Mouse (Mus musculus): Measurements from ENCODE around the gene D930048N14Rik.
"Not testable (repeated sequence)": the region's sequence is repeated elsewhere in the genome, so short reads cannot be mapped to it uniquely, and the experiment has no call there.

Gene D930048N14Rik

DNA sequence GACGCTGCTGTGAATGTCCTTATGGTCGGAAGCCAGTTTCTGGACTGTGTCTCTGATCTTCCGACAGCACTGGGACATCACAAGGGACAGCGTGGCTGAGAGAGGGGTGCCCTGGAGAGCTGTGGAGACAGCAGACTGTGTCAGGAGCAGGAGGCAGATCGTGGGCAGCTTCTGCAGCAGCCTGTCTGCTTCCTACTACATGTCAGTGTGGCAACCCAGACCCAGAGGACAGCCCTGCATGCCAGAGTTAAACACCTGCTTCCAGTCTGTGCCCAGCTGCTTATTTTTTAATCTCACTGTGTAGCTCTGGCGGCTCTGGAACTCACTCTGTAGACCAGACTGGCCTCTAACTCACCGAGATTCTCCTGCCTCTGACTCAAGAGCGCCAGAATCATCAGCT lies 22.8 kb upstream of the D930048N14Rik start:
- no peak for DNase-seq (ENCODE audit: low spot score in 2 of 2)

DNA sequence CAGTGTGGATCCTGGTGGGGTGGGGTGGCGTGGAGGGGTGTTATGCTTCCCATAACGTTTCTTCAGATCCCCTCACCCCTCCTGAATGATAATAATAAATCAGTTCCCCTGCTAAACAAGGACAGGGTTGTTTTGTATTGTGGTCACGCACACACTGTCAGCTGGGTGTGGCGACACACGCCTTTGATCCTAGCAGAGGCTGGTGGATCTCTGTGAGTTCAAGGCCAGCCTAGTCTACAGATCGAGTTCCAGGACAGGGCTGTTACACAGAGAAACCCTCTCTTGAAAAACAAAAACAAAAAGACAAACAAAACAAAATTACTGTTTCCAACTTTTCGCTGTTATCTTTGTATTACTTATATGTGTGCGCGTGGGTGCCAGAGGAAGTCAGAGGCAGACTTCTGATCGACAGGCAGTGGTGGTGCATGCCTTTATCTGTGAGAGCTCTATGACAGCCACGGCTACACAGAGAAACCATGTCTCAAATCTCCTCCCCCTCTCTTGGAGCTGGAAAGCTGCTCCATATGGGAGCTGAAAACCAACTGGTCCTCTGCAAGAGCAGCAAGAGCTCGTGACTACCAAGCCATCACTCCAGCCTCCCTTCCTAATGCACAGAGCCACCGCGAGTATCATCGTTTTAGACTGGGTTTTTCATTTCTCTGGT lies 21.0 kb upstream of the D930048N14Rik start:
- no peak for DNase-seq (ENCODE audit: low spot score in 2 of 2)

DNA sequence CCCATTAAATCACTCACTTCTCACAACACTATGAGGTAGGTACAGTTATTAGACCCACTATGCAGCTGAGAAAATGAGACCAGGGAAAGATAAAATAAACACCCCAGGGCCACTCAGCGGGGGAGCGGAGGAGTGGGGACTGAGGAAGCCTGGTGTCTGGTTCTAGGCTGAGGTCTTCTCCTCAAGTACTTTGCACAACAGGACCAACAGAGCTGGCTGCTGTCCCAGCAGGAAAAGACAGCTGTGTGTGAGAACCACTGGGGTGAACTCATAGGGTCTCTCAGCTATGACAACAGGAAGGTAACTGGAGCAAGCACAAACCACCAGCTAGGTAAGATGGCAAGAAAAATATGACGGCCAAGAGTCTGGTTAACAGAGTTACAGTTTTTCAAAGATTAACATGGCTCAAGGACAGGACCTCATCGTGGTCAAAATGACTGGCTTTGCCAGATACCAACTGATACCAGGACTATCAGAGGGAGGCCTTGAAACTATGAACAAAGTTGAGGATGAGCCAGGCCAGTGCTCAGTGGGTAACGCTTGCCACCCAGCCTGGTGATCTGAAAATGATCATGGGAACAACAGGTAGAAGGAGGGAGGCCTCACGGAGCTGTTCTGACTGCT lies 18.5 kb upstream of the D930048N14Rik start:
- DNase-seq (ENCODE audit: low spot score in 2 of 2): no peak

DNA sequence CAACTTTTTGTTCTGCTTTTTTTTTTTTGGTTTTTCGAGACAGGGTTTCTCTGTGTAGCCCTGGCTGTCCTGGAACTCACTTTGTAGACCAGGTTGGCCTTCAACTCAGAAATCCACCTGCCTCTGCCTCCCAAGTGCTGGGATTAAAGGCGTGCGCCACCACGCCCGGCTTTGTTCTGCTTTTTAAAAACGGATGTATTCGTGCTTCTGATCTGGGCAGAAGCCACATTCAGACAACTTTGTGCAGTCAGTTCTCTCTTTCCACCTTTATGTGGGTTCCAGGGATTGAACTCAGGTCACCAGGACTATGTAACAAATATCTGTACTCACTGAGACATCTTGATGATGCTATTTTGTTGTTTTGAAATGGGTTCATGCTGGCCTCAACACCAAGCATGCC lies 17.6 kb upstream of the D930048N14Rik start:
- not testable (repeated sequence) for DNase-seq (ENCODE audit: low spot score in 2 of 2)

DNA sequence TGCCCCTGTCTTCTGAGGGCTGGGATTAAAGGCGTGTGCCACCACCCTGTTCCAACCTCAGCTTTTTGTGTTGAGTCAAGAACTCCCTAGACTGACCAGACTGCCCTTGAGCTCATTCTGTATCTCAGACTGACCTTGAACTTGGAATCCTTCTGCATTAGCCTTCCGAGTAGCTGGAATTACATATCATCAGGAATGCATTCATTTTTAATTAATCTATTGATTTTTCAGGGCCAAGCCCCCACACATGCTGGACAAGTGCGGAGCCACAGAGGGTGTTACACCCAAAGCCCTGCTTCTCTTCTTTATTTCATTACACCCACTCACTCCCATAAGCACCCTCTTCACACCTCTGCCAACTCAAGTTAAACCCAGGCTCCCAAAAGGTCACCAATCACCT lies 17.0 kb upstream of the D930048N14Rik start:
- no peak for DNase-seq (ENCODE audit: low spot score in 2 of 2)

DNA sequence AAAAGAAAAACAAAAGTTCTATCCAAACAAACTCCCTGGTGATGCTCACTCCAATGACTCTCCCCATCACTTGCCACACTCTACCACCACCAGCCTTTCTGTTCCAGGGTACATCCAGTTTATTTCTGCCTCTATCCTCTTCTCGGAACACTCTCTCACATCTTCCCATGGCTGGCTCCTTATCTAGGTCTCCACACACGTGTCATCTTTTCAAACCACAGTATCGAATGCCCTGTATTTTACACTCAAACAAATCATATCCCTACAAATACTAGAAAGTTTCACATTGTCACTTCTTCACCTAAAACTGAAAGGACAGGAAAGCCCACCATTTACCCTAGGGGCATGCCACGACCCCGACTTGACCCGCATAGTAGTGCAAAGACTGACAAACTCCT lies 15.6 kb upstream of the D930048N14Rik start:
- no peak for DNase-seq (ENCODE audit: low spot score in 2 of 2)

DNA sequence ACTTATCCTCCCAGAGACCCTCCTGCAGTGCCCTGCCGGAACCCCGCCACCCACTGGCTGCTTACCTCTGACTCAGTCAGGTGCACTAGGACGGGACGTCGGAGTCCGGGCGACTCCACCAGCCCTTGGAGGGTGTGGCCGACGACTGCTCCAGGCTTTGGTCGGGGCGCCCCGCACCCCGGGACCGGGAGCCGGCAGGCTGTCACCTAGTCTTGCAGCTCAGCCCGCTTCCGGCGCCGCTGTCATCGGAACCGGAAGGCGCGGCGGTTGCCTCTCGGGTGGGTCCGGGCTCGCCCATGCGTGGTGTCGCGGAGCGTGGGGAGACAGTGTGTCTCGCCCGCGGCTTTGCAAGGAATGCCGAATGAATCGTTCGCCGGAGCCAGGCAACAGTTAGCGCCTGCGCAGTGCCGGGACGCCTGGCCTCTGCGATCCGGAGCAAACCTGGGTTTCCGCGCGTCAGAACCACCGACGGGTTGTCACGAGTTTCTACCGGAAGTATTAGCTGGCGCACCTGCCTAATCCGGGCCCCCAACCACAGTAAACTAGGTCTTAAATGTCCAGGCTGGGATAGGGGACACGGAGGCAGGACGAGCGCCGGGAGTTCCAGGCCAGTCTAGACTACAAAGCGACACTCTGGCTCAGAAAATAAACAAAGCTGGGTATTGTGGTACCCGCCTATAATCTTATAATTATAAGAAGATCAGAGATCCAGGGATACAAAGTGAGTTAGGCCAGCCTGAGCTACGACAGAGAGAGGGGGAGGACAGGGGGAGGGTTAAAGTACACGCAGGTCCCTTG lies 15.0 kb upstream of the D930048N14Rik start, which contains the start of gene Rmnd5b:
Gene Rmnd5b (minus strand): TSS at position 372 of the 798 bp plus-strand sequence.
- DNase-seq (ENCODE audit: low spot score in 2 of 2): peak; percentile 88 to 89

DNA sequence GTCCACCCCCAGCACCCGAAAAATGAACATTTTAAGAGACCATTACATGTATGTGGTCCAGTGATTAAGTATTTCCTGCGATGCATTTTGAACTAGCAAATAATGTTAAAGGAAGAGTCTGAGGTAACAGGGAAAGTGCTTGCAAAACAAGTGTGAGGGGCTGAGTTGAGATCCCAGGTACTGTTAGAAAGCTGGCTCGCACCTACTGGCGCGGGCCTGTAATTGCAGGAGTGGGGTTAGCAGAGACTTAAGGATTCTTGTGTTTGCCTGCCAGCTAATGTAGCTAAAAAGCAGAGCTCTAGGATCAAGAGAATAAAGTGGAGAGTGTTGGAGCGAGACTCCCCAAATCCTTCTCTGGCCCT lies 14.4 kb upstream of the D930048N14Rik start:
- DNase-seq (ENCODE audit: low spot score in 2 of 2): peak; percentile 55 to 81

DNA sequence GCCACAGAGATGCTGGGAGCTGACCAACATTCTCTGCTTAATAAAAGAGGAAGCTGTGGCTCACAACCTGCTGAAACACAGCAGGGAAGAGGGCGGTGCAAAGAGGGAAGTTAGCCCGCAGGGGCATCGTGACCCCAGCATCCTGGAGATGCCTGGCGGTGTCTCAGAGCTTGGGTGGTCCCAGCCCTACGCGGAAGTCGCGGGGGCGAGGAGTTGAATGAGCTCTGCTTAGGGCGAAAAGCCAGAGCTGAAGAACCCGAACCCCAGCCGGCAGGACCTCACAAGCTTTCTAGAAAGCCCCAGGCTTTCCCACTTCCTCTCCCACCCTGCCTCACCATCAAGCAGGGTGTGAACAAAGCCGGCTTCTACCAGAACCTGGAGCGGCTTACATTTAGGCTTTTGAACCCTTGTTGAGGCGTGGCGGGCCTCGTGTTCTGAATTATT lies 12.8 kb upstream of the D930048N14Rik start:
- DNase-seq (ENCODE audit: low spot score in 2 of 2): peak; percentile 57 to 68

DNA sequence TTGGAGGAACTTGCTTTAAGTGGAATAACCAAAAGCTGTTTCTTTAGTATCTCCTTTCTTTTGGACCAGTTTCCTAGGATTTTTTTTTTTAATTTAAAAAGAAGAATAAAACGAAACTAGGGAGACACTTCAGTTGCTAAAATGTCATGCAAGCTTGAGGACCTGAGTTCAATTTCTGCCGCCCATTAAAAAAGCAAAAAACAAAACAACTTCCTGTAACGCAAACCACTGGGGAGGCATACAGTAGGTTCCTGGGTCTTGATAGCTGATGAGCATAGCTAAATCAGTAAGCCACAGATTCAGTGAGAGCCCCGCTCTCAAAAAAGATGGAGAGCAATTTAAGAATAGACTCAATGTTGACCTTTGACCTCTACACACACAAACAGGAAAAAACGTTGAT lies 12.3 kb upstream of the D930048N14Rik start:
- no peak for DNase-seq (ENCODE audit: low spot score in 2 of 2)

DNA sequence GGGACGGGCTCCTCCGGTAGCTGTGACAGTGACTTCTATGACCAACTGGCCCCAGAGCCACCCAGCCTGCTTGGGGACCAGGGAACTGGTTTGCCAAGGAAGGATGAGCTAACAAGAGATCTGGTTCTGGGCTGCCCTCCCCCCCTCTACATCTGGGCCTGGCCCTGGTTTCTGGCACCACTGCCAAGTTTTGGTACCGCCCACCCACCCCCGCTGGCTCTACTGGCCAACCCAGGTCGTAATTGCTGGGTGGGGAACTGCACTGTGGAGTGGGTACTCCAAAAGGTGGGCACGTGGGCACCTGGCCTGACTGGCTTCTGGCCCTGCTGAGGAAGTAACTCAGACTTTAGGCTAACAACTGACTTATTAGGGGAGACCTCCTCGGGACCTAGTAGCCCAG lies 10.0 kb upstream of the D930048N14Rik start:
- DNase-seq (ENCODE audit: low spot score in 2 of 2): no peak

DNA sequence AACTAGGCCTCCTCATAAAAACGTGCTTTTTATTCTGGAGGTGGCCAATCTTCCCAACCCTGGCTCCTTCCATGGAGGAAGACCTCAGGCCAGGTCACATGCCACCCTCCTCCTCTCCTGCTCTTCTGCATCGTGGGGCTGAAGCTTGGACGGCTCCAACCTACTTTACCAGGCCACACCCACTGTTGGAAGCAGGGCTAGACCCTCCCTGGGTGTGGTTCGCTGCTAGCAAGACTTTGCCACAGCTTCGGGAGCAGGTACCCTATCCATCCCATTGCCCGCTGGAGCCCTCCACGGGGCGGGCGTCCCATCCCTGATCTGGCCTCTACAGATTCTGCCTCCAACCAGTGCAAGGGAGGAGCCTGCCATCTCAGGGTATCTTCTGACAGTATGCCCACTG lies 7.6 kb upstream of the D930048N14Rik start:
- no peak for DNase-seq (ENCODE audit: low spot score in 2 of 2)

DNA sequence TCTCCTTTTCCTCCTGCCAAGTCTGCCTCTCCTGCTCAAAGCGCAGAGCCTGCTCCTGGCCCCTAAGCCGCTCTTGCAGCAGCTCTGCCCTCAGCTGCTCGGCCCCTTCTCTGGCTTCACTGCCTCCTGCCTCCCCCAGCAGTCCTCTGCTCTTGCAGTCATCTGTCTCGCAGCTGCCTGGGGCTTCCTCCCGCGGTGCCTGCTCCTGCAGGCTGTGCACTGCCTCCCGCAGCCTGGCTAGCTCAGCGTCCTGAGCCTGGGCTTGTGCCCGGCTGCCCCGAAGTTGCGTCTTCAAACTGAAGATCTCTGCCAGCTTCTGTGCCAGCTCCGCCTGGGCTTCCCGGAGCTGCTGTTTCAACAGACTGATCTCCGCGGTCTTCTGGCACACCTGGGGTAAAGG lies 7.0 kb upstream of the D930048N14Rik start:
- peak in 1 of 2 experiments; percentile 52 for DNase-seq (ENCODE audit: low spot score in 2 of 2)

DNA sequence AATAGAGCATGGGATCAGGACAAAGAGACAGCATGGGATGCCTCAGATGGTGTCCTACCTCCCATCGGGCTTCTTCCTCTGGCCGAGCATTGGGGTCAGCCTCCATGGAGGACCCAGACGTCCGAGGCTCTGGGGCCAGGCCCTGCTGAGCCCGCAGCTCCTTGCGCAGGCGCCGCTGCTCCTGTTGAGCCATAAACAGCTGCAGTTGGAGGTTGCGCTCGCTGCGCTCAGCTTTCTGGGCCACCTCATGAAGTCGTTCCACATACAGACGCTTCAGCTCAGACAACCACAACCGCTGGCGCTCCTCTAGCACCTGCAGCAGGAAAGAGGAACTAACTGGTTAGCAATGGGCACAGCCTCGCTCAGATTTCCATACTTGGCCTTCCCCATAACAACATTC lies 6.5 kb upstream of the D930048N14Rik start:
- peak in 1 of 2 experiments; percentile 76 for DNase-seq (ENCODE audit: low spot score in 2 of 2)

DNA sequence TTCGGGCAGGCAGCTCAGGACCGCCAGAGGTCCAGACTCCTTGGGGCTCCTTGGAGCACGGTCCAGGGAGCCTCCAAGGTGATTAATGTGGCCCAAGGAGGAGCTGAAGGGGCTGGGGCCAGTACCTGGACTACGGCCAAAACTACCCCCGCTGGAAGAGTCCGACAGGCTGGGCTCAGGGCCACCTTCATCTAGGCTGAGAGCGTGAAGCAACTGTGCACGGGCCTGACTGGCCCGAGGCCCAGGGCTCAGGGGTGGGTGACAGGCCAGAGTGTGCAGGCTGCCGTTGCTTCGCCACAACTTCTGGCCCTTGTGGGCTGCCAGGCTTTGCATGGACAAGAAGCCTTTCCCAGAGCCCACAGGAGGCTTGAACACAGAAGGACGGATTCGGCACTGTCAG lies 5.5 kb upstream of the D930048N14Rik start:
- DNase-seq (ENCODE audit: low spot score in 2 of 2): no peak

DNA sequence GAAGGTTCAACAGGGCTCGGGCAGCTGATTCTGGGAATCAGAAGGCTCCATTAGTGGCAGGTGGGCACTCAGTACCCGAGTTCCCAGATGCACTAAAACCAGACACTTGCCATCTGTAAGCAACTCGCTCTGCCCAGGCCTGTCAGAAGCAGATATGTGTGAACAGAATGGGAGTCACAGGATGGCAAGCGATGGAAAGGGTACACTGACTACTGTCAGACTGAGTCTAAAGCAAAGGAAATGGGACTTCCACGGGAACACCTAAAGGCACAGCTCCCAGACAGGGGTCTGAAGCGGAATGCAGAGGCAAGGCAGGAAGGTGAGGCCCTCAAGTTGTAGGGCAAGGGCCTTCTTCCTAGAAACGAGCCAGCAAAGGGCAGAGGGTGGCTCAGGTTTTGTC lies 4.5 kb upstream of the D930048N14Rik start:
- no peak for DNase-seq (ENCODE audit: low spot score in 2 of 2)

DNA sequence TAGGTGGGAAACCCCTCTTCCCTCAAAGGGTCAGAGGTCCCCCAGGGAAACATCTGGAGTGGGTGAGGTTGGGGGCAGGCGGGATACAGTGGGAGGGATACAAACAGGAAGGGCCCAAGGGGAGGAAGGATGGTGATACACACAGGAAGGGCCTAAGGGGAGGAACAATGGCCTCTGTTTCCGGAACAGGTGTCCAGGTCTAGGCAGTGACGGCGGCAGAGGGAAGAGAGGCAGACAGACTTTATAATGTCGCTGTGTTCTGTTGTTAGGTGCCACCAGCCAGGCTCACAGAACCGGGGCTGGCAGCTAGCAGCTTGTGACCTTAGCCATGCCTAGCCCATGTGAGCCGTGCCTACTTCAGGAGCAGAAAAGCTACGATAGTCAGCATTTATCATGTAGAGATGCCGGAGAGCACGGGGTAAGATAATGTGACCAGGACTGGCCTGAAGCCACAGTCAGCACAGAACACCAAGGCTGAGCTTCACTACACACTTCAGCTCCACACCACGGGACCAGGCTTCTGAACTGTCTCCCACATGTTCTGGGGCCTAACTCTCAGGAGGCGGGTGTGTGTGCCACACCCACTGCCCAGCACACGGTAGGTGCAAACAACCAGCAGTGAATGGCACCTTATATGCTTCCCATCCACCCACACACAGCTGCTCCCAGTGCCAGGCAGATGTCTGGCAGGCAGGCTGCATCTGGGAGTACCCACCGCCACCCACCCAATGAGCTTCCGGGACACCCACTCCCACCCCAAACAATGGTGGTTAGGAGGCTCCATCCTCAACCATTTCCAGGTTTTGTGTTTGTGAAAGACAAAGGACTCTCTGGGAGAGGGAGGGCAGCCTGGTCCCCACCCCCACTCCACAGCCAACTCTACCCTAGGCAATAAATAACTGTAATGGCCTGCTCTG lies 3.7 kb upstream of the D930048N14Rik start:
- DNase-seq (ENCODE audit: low spot score in 2 of 2): peak in 1 of 2 experiments; percentile 40

DNA sequence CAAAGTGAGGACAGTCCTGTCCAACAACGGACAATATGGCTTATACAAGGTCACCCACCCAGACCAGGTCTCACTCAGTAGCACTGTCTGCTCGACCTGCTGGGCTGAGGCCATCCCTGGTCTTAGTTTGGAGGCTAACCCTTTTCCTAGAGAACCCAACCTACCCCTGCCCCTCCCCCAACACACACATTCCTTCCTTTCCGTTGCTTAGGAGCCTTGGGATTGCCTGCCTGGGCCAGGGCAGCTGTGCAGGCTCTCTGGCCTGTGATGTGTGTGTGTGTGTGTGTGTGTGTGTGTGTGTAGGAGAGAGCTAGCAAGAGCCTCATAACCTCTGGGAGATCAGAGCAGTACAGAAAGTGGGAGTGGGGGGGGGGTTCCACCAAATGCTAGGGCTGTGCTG lies 2.2 kb upstream of the D930048N14Rik start:
- DNase-seq (ENCODE audit: low spot score in 2 of 2): no peak

DNA sequence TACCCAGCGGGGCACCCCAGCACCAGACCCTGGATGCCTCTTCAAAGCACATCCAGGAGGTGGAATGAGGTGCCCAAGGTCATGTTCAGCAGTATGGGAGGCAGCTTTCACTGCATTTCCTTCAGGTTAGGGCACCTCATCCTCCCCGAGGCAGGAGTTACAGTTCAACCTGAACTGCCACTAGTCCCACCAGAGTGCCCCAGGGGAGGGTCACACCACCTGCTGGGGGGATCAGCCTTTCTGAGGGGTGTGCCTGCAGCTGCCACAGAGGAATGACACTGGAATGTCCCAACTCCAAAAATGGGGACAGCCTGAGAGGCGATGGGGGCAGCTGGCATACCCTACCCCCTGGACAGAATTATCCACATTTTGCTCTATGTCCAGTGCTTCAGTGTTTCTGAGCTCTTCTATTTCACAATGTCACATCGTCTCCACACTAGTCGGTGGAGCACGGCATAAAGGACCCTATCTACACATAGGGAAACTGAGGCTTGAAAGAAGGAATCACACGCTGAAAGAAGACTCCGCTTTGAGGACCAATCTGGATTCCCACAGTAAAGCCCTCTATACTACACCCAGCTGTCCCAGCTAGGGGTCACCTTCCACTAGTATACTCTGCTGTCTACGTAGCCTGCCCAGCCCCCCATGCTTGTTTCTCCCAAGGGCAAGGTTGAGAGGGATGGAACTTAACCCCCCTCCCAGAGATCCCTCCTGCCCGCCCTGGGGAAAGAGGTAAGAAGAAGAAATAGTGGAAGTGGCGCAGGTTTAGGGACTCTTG lies 1.5 kb upstream of the D930048N14Rik start:
- no peak for DNase-seq (ENCODE audit: low spot score in 2 of 2)

DNA sequence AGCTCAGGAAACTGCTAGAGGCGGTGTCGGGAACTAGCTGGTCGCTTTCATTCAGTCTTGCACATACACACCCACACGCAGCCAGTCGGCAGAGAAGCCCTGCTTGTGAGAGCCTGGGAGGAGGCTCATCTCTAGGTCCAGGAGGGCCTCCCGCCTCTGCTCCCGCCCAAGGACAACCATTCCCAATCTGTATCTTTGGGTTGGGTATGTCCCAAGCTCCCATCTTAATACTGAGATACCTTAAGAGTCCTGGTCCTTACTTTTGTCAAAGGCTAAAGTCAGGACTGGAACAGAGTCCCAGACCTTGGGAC lies 910 bp upstream of the D930048N14Rik start:
- no peak for DNase-seq (ENCODE audit: low spot score in 2 of 2)

DNA sequence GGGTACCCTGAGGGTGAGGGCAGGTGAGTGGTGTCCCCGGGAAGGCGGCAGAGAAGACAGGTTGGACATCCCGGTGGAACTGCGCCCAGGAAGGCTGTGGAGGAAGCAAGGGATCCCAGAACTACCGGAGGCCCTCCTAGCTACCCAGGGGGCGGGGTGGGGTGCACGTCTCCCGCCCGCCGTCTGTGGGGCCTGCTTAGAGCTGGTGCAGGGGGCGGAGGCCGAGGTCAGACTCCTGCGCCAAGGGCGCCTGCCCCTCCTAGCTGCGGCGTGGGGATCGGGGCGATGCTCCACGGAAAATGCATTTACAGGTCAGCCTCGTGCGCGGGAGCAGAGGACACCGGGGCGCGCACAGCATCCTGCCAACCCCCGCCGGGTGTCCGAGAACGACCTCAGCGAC lies 493 bp upstream of the D930048N14Rik start:
- DNase-seq (ENCODE audit: low spot score in 2 of 2): no peak

All from spleen, postnatal 10 days (tissue).